Mouse (Mus musculus) forebrain, embryonic 16.5 days (tissue): ENCODE measurements at regions not wholly inside any gene's neighbourhood (a gene's known extent, or its start where the extent isn't known, plus 50 kb on each side); places are given as distances from the start of the nearest gene placed in this dataset.

Experiments
- ATAC-seq: fragments of 200-750 bp; cut with Nextera tagmentation; 2 replicates; pipeline ENCODE4 v1.8.0; 2017; ENCODE audit warnings: mild to moderate bottlenecking, moderate library complexity
- H3K27ac ChIP-seq: fragments of 300-500 bp; sonication (generic); 2 replicates; pipeline ENCODE4 v1.5.1; 2014; ENCODE audit warnings: low read length, control low read depth
- H3K27me3 ChIP-seq: fragments of 300-500 bp; sonication (generic); replicated peaks from 2 replicates; pipeline ENCODE4 v1.6.1; 2014; ENCODE audit warnings: low read length; ENCODE audit not compliant: control insufficient read depth, insufficient read depth
- H3K36me3 ChIP-seq: fragments of 300-500 bp; sonication (generic); 2 replicates; pipeline ENCODE4 v1.6.1; 2014; ENCODE audit not compliant: control insufficient read depth, insufficient read depth
- H3K4me1 ChIP-seq: fragments of 300-500 bp; sonication (generic); replicated peaks from 2 replicates; pipeline ENCODE4 v1.6.1; 2014; ENCODE audit warnings: low read length; ENCODE audit not compliant: control insufficient read depth, insufficient read depth
- H3K4me2 ChIP-seq: fragments of 300-500 bp; sonication (generic); 2 replicates; pipeline ENCODE4 v1.6.1; 2014; ENCODE audit warnings: mild to moderate bottlenecking, low read length, control low read depth
- H3K4me3 ChIP-seq: fragments of 300-500 bp; sonication (generic); replicated peaks from 2 replicates; pipeline ENCODE4 v1.5.1; 2014; ENCODE audit warnings: mild to moderate bottlenecking, low read length, control low read depth
- H3K9ac ChIP-seq: fragments of 300-500 bp; sonication (generic); replicated peaks from 2 replicates; pipeline ENCODE4 v1.6.1; 2014; ENCODE audit warnings: low read depth, low read length, control low read depth
- H3K9me3 ChIP-seq: fragments of 300-500 bp; sonication (generic); 2 replicates; pipeline ENCODE4 v1.6.1; 2016; ENCODE audit warnings: low read length; ENCODE audit not compliant: control insufficient read depth
- WGBS: fragments of 180-500 bp; shearing (Covaris S2); extraction: QIAGEN DNeasy Blood & Tissue Kit; methylation state at CpG from one replicate; pipeline ENCODE4 v1.1.7; 2014; 5-methylcytosine and 5-hydroxymethylcytosine counted together

DNA sequence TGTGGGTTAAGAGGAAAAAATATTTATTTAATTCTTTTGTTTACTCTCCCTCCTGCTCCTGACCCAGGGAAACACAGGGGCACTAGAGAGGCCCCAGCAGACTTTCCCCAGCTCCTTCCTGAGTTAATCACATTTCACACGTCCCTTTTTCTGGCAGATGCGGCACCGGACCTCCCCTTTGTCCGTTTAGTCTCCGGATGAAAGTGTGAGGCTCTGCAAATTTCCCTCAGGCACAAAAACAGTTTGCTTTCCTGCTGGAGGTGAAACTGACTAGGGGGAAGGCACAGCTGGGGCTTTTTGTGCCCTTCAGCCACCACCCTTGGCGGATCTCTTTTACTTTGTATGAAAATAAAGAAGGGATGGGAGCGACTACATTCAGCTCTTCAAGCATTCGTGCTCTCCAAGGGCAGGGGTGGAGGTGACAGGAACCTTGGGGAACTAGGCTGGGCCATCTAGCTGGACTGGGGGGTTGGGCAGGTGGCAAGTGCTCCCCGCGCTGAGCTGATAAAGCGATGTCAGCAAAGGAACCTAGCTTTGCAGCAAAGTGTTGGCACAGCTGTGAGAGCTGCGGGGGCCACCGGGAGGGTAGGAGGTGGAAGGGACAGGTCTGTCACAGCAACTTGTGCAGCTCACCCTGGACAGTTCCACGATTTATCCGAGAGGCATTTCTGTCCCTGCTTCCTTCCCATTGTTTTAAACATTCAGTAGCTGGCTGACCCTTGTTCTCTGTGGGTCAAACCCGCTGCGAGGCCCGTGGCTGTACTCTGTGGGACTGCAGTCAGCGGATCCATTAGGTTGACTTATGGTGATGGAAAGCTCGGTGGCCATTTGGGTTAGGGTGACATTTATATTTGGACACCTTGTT, 329.6 kb downstream of the Ttll7 start:
- H3K27me3 ChIP-seq = no peaks in the 10 kb centered on the region
- H3K36me3 ChIP-seq = no peaks in the 10 kb centered on the region
- WGBS = 4% methylated on average over 20 of the region's 20 CpGs
- H3K4me1 ChIP-seq = peaks cover 28% of the 10 kb centered on the region
- no peaks in the 10 kb centered on the region for H3K9me3 ChIP-seq
- peak overlapping the region; percentile 0 for H3K4me2 ChIP-seq
- peak; percentile 32 for ATAC-seq
- H3K27ac ChIP-seq = peak overlapping the region; percentile 51
- no peak overlapping the region for H3K4me3 ChIP-seq
- no peak overlapping the region for H3K9ac ChIP-seq

DNA sequence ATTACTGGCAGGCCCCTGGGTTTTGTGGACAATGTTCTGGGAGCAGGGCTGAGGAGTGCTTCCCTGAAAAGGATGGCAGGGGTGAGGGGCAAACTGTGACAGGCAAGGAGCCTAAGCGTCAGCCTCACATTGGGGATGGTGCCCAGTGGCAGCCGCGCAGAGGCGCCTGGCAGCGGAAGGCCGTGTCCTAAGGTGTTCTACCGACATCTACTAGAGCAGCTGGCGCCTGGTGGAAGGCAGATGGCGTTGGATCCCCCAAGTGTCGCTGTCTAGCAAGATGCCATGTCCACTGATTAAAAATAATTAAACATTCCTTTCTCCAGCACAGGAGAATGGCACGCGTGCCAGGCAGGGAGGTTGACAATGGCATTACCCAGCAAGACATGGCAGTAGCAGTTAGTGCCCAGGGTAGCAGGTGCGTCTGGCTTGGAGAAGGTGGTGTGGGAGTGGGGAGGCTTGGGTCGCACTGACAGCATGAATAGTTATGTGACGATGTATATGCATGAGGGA, 330.3 kb downstream of the Ttll7 start:
- Histone ChIP-seq H3K27ac (peak overlapping the region; percentile 51), H3K27me3 (no peaks in the 10 kb centered on the region), H3K36me3 (no peaks in the 10 kb centered on the region), H3K4me2 (peak overlapping the region; percentile 0; the same call in 1 of the 2 replicates), H3K9me3 (no peaks in the 10 kb centered on the region), H3K9ac (no peak overlapping the region), H3K4me3 (no peak overlapping the region), H3K4me1 (peaks cover 28% of the 10 kb centered on the region)
- 15% methylated on average over 15 of the region's 15 CpGs for WGBS
- ATAC-seq = peak; percentile 90

GRCm38 (mm10) chr3:147183656-147184290, 331.6 kb downstream of the Ttll7 start:
- Histone ChIP-seq H3K4me2 (no peak overlapping the region), H3K9ac (no peak overlapping the region), H3K27ac (peak overlapping the region; percentile 5; the same call in 1 of the 2 replicates), H3K36me3 (no peaks in the 10 kb centered on the region), H3K27me3 (no peaks in the 10 kb centered on the region), H3K4me1 (peaks cover 26% of the 10 kb centered on the region), H3K9me3 (no peaks in the 10 kb centered on the region), H3K4me3 (no peak overlapping the region)
- 21% methylated on average over 11 of the region's 11 CpGs for WGBS
- ATAC-seq = peak; percentile 16; the same call in 1 of the 2 replicates

GRCm38 (mm10) chr3:147189737-147190136, 337.6 kb downstream of the Ttll7 start:
- no peak for ATAC-seq
- no peaks in the 10 kb centered on the region for H3K27me3 ChIP-seq
- no peaks in the 10 kb centered on the region for H3K9me3 ChIP-seq
- 76% methylated on average over 2 of the region's 2 CpGs for WGBS
- H3K9ac ChIP-seq = no peak overlapping the region
- H3K27ac ChIP-seq = no peak overlapping the region
- no peak overlapping the region for H3K4me3 ChIP-seq
- no peaks in the 10 kb centered on the region for H3K4me1 ChIP-seq
- no peaks in the 10 kb centered on the region for H3K36me3 ChIP-seq
- no peak overlapping the region for H3K4me2 ChIP-seq

- no peak for ATAC-seq
- no peaks in the 10 kb centered on the region for H3K27me3 ChIP-seq
- H3K4me2 ChIP-seq = no peak overlapping the region
- H3K9ac ChIP-seq = no peak overlapping the region
- H3K9me3 ChIP-seq = no peaks in the 10 kb centered on the region
- H3K4me3 ChIP-seq = no peak overlapping the region
- no peaks in the 10 kb centered on the region; the same call in 1 of the 2 replicates for H3K4me1 ChIP-seq
- H3K27ac ChIP-seq = no peak overlapping the region
- 85% methylated on average over 8 of the region's 8 CpGs for WGBS
- no peaks in the 10 kb centered on the region for H3K36me3 ChIP-seq
Observed at GRCm38 (mm10) chr3:147196626-147197025, 344.5 kb downstream of the Ttll7 start.

GRCm38 (mm10) chr3:147197215-147197614, 345.0 kb downstream of the Ttll7 start:
- Histone ChIP-seq H3K27ac (no peak overlapping the region), H3K9ac (no peak overlapping the region), H3K4me1 (no peaks in the 10 kb centered on the region; the same call in 1 of the 2 replicates), H3K9me3 (no peaks in the 10 kb centered on the region), H3K4me3 (no peak overlapping the region), H3K36me3 (no peaks in the 10 kb centered on the region), H3K4me2 (no peak overlapping the region), H3K27me3 (no peaks in the 10 kb centered on the region)
- ATAC-seq = no peak
- 60% methylated on average over 2 of the region's 2 CpGs for WGBS

DNA sequence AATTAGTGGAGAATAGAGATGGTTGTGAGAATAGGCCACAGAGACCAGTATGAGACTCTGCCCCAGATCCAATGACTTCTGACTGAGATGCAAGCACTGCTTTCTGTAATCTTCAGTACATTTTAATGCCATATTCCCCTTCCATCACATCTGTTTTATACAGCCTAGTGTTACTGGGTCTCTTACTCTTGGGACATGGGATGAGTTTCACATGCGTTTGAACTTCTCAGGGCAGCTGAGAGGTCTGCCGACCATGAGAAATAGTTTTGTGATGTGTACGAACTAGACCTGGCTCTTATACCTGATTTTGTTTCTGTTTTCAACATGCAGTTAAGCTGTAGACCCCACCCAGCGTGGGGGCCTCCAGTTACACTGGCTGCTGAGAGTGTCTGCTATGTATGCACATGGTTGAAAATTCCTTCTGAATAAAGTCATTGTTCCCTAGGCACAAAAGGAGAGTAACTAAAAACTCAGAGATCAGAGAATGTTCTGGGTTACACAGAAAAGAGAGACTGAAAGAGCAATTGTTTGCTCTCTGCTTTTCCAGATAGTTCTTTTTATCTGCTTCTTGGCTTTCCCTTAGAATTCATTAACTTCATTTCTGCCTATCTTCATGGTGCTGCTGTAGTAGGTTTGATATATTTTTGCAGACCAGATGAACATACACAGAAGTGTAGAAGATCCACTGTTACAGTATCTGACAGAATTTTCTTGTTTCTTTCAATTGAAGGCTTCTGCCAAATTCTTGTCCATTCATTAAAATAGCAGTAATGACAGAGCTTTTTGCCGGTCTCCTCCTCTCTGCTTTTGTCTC, 359.2 kb downstream of the Ttll7 start:
- Histone ChIP-seq H3K4me3 (no peak overlapping the region), H3K27me3 (no peaks in the 10 kb centered on the region), H3K9me3 (no peaks in the 10 kb centered on the region), H3K9ac (no peak overlapping the region), H3K36me3 (no peaks in the 10 kb centered on the region), H3K4me1 (no peaks in the 10 kb centered on the region; the same call in 1 of the 2 replicates), H3K4me2 (no peak overlapping the region), H3K27ac (no peak overlapping the region)
- 29% methylated on average over 5 of the region's 5 CpGs for WGBS
- no peak for ATAC-seq

DNA sequence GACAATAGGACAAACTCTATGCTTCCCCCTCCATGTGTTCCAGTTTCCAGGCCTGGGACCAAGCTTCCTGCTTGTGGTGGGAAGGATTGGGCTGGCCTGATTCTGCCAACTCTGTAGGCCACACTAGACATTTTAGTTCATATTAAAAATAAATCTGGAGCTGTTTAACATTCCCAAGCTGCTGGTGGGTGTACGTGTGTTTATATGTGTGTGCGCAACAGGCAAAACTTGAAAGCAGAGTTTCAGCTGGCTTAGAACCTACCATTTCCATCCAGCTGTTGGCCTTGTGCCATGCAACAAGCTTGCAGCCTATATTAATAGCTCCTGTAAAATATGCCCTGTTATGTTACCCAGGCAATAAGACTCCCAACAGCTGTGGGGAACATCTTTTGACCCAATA, 376.5 kb downstream of the Ttll7 start:
- no peak overlapping the region for H3K4me2 ChIP-seq
- H3K36me3 ChIP-seq = no peaks in the 10 kb centered on the region
- no peaks in the 10 kb centered on the region for H3K4me1 ChIP-seq
- H3K9me3 ChIP-seq = no peaks in the 10 kb centered on the region
- no peak for ATAC-seq
- H3K27me3 ChIP-seq = no peaks in the 10 kb centered on the region
- 79% methylated on average over 2 of the region's 2 CpGs for WGBS
- no peak overlapping the region for H3K4me3 ChIP-seq
- no peak overlapping the region for H3K9ac ChIP-seq
- H3K27ac ChIP-seq = no peak overlapping the region

- H3K9me3 ChIP-seq = no peaks in the 10 kb centered on the region
- no peaks in the 10 kb centered on the region for H3K4me1 ChIP-seq
- 62% methylated on average over 7 of the region's 7 CpGs for WGBS
- H3K9ac ChIP-seq = no peak overlapping the region
- ATAC-seq = peak; percentile 72
- no peaks in the 10 kb centered on the region for H3K36me3 ChIP-seq
- H3K4me3 ChIP-seq = no peak overlapping the region
- H3K27ac ChIP-seq = no peak overlapping the region
- H3K4me2 ChIP-seq = no peak overlapping the region
- H3K27me3 ChIP-seq = no peaks in the 10 kb centered on the region
Observed at GRCm38 (mm10) chr3:147230594-147230993, 378.4 kb downstream of the Ttll7 start.
